Mouse (Mus musculus): ENCODE results near the gene Fto. TPM values are rescaled to one million over a fixed set of nuclear protein-coding genes. Genes with fewer than 3 reads are reported as not detected.

Fto gene
- polyA plus RNA-seq, 1 experiment from 2014 or later = 28.6 TPM

- 49% methylated on average over 3 of the region's 3 CpGs for WGBS (ENCODE audit: insufficient replicate concordance)
- Histone ChIP-seq H3K4me3 (no peak overlapping the region), H3K4me1 (no peaks in the 10 kb centered on the region), H3K4me2 (no peak overlapping the region), H3K36me3 (no peaks in the 10 kb centered on the region), H3K9ac (no peak overlapping the region), H3K9me3 (replicated peaks) (no peaks in the 10 kb centered on the region), H3K27ac (no peak overlapping the region), H3K27me3 (replicated peaks) (no peaks in the 10 kb centered on the region)
- ATAC-seq = no peak
These were observed 340.2 kb downstream of the Fto start for GRCm38 (mm10) chr8:91653561-91653960.

- Histone ChIP-seq H3K9ac (no peak overlapping the region), H3K9me3 (replicated peaks) (no peaks in the 10 kb centered on the region), H3K4me2 (no peak overlapping the region), H3K4me3 (no peak overlapping the region), H3K4me1 (no peaks in the 10 kb centered on the region), H3K27me3 (replicated peaks) (no peaks in the 10 kb centered on the region), H3K36me3 (no peaks in the 10 kb centered on the region), H3K27ac (no peak overlapping the region)
- ATAC-seq = no peak
- 88% methylated on average over 9 of the region's 9 CpGs for WGBS (ENCODE audit: insufficient replicate concordance)
These were observed 344.1 kb downstream of the Fto start for GRCm38 (mm10) chr8:91657381-91657780.

GRCm38 (mm10) chr8:91660879-91661278 lies 347.6 kb downstream of the Fto start:
- WGBS (ENCODE audit: insufficient replicate concordance) = 68% methylated on average over 8 of the region's 8 CpGs
- Histone ChIP-seq H3K4me3 (no peak overlapping the region), H3K27ac (no peak overlapping the region)

GRCm38 (mm10) chr8:91669461-91670071 lies 356.2 kb downstream of the Fto start:
- no peak for ATAC-seq
- Histone ChIP-seq H3K4me3 (no peak overlapping the region), H3K4me1 (no peaks in the 10 kb centered on the region), H3K27ac (no peak overlapping the region), H3K4me2 (no peak overlapping the region), H3K27me3 (replicated peaks) (no peaks in the 10 kb centered on the region), H3K9me3 (replicated peaks) (no peaks in the 10 kb centered on the region), H3K9ac (no peak overlapping the region), H3K36me3 (peaks cover 11% of the 10 kb centered on the region)
- WGBS (ENCODE audit: insufficient replicate concordance) = 86% methylated on average over 16 of the region's 16 CpGs

More at GRCm38 (mm10) chr8:91660879-91661278, 347.6 kb downstream of the Fto start:
- ATAC-seq = no peak
- no peak overlapping the region for H3K4me2 ChIP-seq
- no peaks in the 10 kb centered on the region for H3K27me3 ChIP-seq (replicated peaks)
- no peak overlapping the region for H3K9ac ChIP-seq
- no peaks in the 10 kb centered on the region for H3K9me3 ChIP-seq (replicated peaks)
- H3K36me3 ChIP-seq = no peaks in the 10 kb centered on the region
- H3K4me1 ChIP-seq = no peaks in the 10 kb centered on the region

- Histone ChIP-seq H3K36me3 (no peaks in the 10 kb centered on the region), H3K9ac (no peak overlapping the region), H3K27me3 (replicated peaks) (no peaks in the 10 kb centered on the region), H3K27ac (no peak overlapping the region), H3K4me2 (no peak overlapping the region), H3K4me1 (no peaks in the 10 kb centered on the region), H3K9me3 (replicated peaks) (no peaks in the 10 kb centered on the region), H3K4me3 (no peak overlapping the region)
- 77% methylated on average over 3 of the region's 3 CpGs for WGBS (ENCODE audit: insufficient replicate concordance)
- ATAC-seq = no peak
These were observed 363.6 kb downstream of the Fto start for GRCm38 (mm10) chr8:91676928-91677327.

GRCm38 (mm10) chr8:91679451-91679850 lies 366.1 kb downstream of the Fto start:
- H3K4me3 ChIP-seq = no peak overlapping the region
- no peaks in the 10 kb centered on the region for H3K4me1 ChIP-seq
- no peaks in the 10 kb centered on the region for H3K36me3 ChIP-seq
- H3K27ac ChIP-seq = no peak overlapping the region
- no peaks in the 10 kb centered on the region for H3K27me3 ChIP-seq (replicated peaks)
- WGBS (ENCODE audit: insufficient replicate concordance) = 74% methylated on average over 15 of the region's 15 CpGs
- H3K9ac ChIP-seq = no peak overlapping the region
- ATAC-seq = no peak
- H3K4me2 ChIP-seq = no peak overlapping the region
- H3K9me3 ChIP-seq (replicated peaks) = no peaks in the 10 kb centered on the region

GRCm38 (mm10) chr8:91680125-91680524 lies 366.8 kb downstream of the Fto start:
- 57% methylated on average over 5 of the region's 5 CpGs for WGBS (ENCODE audit: insufficient replicate concordance)
- H3K9me3 ChIP-seq (replicated peaks) = no peaks in the 10 kb centered on the region

GRCm38 (mm10) chr8:91684596-91685317 lies 371.4 kb downstream of the Fto start:
- Histone ChIP-seq H3K4me3 (no peak overlapping the region), H3K27me3 (replicated peaks) (no peaks in the 10 kb centered on the region; the same call in 1 of the 2 replicates), H3K4me1 (no peaks in the 10 kb centered on the region), H3K4me2 (no peak overlapping the region), H3K27ac (no peak overlapping the region), H3K36me3 (no peaks in the 10 kb centered on the region), H3K9me3 (replicated peaks) (no peaks in the 10 kb centered on the region), H3K9ac (no peak overlapping the region)
- 67% methylated on average over 6 of the region's 6 CpGs for WGBS (ENCODE audit: insufficient replicate concordance)
- no peak for ATAC-seq

More at GRCm38 (mm10) chr8:91680125-91680524, 366.8 kb downstream of the Fto start:
- no peak for ATAC-seq
- H3K4me3 ChIP-seq = no peak overlapping the region
- no peak overlapping the region for H3K9ac ChIP-seq
- no peaks in the 10 kb centered on the region for H3K27me3 ChIP-seq (replicated peaks)
- no peaks in the 10 kb centered on the region for H3K4me1 ChIP-seq
- H3K4me2 ChIP-seq = no peak overlapping the region
- no peaks in the 10 kb centered on the region for H3K36me3 ChIP-seq
- H3K27ac ChIP-seq = no peak overlapping the region

GRCm38 (mm10) chr8:91685408-91685807 lies 372.1 kb downstream of the Fto start:
- no peak overlapping the region for H3K9ac ChIP-seq
- 40% methylated on average over 3 of the region's 3 CpGs for WGBS (ENCODE audit: insufficient replicate concordance)
- ATAC-seq = no peak
- no peaks in the 10 kb centered on the region for H3K9me3 ChIP-seq (replicated peaks)
- no peak overlapping the region for H3K4me3 ChIP-seq
- H3K4me1 ChIP-seq = no peaks in the 10 kb centered on the region
- H3K27ac ChIP-seq = no peak overlapping the region
- H3K36me3 ChIP-seq = no peaks in the 10 kb centered on the region
- no peak overlapping the region for H3K4me2 ChIP-seq
- no peaks in the 10 kb centered on the region; the same call in 1 of the 2 replicates for H3K27me3 ChIP-seq (replicated peaks)

- Histone ChIP-seq H3K27me3 (replicated peaks) (no peaks in the 10 kb centered on the region; the same call in 1 of the 2 replicates), H3K4me2 (no peak overlapping the region), H3K9ac (no peak overlapping the region), H3K27ac (no peak overlapping the region), H3K9me3 (replicated peaks) (no peaks in the 10 kb centered on the region), H3K4me1 (no peaks in the 10 kb centered on the region), H3K4me3 (no peak overlapping the region), H3K36me3 (no peaks in the 10 kb centered on the region)
- no peak for ATAC-seq
- WGBS (ENCODE audit: insufficient replicate concordance) = 57% methylated on average over 15 of the region's 15 CpGs
These were observed 378.9 kb downstream of the Fto start for GRCm38 (mm10) chr8:91692056-91692721.

GRCm38 (mm10) chr8:91706533-91706932 lies 393.2 kb downstream of the Fto start:
- no peaks in the 10 kb centered on the region for H3K36me3 ChIP-seq
- 58% methylated on average over 5 of the region's 5 CpGs for WGBS (ENCODE audit: insufficient replicate concordance)
- H3K4me2 ChIP-seq = no peak overlapping the region
- H3K4me3 ChIP-seq = no peak overlapping the region
- H3K4me1 ChIP-seq = no peaks in the 10 kb centered on the region
- no peaks in the 10 kb centered on the region for H3K9me3 ChIP-seq (replicated peaks)
- H3K9ac ChIP-seq = no peak overlapping the region
- no peak for ATAC-seq
- H3K27ac ChIP-seq = no peak overlapping the region
- peaks cover 18% of the 10 kb centered on the region for H3K27me3 ChIP-seq (replicated peaks)

GRCm38 (mm10) chr8:91708661-91709060 lies 395.3 kb downstream of the Fto start:
- no peak overlapping the region for H3K4me3 ChIP-seq
- H3K4me2 ChIP-seq = no peak overlapping the region
- peaks cover 36% of the 10 kb centered on the region for H3K27me3 ChIP-seq (replicated peaks)
- peaks cover 15% of the 10 kb centered on the region; the same call in 1 of the 2 replicates for H3K4me1 ChIP-seq
- no peaks in the 10 kb centered on the region for H3K36me3 ChIP-seq
- no peaks in the 10 kb centered on the region for H3K9me3 ChIP-seq (replicated peaks)
- H3K27ac ChIP-seq = no peak overlapping the region
- no peak overlapping the region for H3K9ac ChIP-seq
- WGBS (ENCODE audit: insufficient replicate concordance) = 73% methylated on average over 7 of the region's 7 CpGs
- ATAC-seq = no peak
